Mouse (Mus musculus) heart, embryonic 14.5 days (tissue): Measurements from ENCODE around the gene Psph. TPM values are rescaled to one million over a fixed set of nuclear protein-coding genes. Genes with fewer than 3 reads are reported as not detected.
A peak's percentile ranks its signal among the peaks of the same experiment; 100 is the strongest.
"Not testable (repeated sequence)": the region's sequence is repeated elsewhere in the genome, so short reads cannot be mapped to it uniquely, and the experiment has no call there.

Source experiments
- ATAC-seq: fragments of 200-750 bp; cut with Nextera tagmentation; 2 replicates; pipeline ENCODE4 v1.8.0; 2017; ENCODE audit warnings: low read depth, moderate TSS enrichment; ENCODE audit not compliant: insufficient number of reproducible peaks, insufficient read depth, low FRiP score
- H3K27ac ChIP-seq, 2 experiments: fragments of 200-500 bp in 1 of 2; fragments of 300-500 bp in 1 of 2; sonication (generic) in 1 of 2; replicated peaks in 1 of 2; 2 replicates each; pipeline ENCODE4 v1.5.1; 2012 to 2014; ENCODE audit warnings: low read depth in 2 of 2, low read length in 2 of 2, control low read depth in 1 of 2, mild to moderate bottlenecking in 1 of 2, mixed read lengths in 1 of 2; ENCODE audit not compliant: control insufficient read depth in 1 of 2, insufficient read depth in 1 of 2
- H3K27me3 ChIP-seq: fragments of 300-500 bp; sonication (generic); 2 replicates; pipeline ENCODE4 v1.6.1; 2014; ENCODE audit warnings: mild to moderate bottlenecking, low read length, control low read depth; ENCODE audit not compliant: control insufficient read depth, insufficient read depth
- H3K36me3 ChIP-seq: fragments of 300-500 bp; sonication (generic); 2 replicates; pipeline ENCODE4 v1.6.1; 2014; ENCODE audit warnings: mild to moderate bottlenecking, control low read depth, low read length, mixed read lengths; ENCODE audit not compliant: control insufficient read depth, insufficient read depth
- H3K4me1 ChIP-seq, 2 experiments: fragments of 200-500 bp in 1 of 2; fragments of 300-500 bp in 1 of 2; sonication (generic) in 1 of 2; 2 replicates each; pipeline ENCODE4 v1.6.1; 2012 to 2014; ENCODE audit warnings: low read length in 2 of 2, control low read depth in 1 of 2, mixed read lengths in 1 of 2; ENCODE audit not compliant: control insufficient read depth in 2 of 2, insufficient read depth in 2 of 2
- H3K4me2 ChIP-seq: fragments of 300-500 bp; sonication (generic); 2 replicates; pipeline ENCODE4 v1.6.1; 2014; ENCODE audit warnings: mild to moderate bottlenecking, low read length
- H3K4me3 ChIP-seq, 2 experiments: fragments of 200-500 bp in 1 of 2; fragments of 300-500 bp in 1 of 2; sonication (generic) in 1 of 2; 2 replicates each; pipeline ENCODE4 v1.5.1; 2012 to 2014; ENCODE audit warnings: low read length in 2 of 2, mild to moderate bottlenecking in 2 of 2, control low read depth in 1 of 2, low read depth in 1 of 2, moderate library complexity in 1 of 2; ENCODE audit not compliant: control insufficient read depth in 1 of 2, insufficient read depth in 1 of 2
- H3K9ac ChIP-seq: fragments of 300-500 bp; sonication (generic); 2 replicates; pipeline ENCODE4 v1.6.1; 2014; ENCODE audit warnings: mild to moderate bottlenecking, low read length
- H3K9me3 ChIP-seq: fragments of 300-500 bp; sonication (generic); 2 replicates; pipeline ENCODE4 v1.6.1; 2016; ENCODE audit warnings: low read length, control low read depth; ENCODE audit not compliant: control insufficient read depth
- WGBS: fragments of 180-500 bp; shearing (Covaris S2); extraction: QIAGEN DNeasy Blood & Tissue Kit; methylation state at CpG from one replicate; pipeline ENCODE4 v1.1.7; 2014; 5-methylcytosine and 5-hydroxymethylcytosine counted together
- polyA plus RNA-seq: library from polyadenylated mRNA; unstranded; fragments of >200 nt; fragmentation: Nextera tagmentation; extraction: Ambion mirVana; gene quantifications from 2 replicates; pipeline ENCODE4 v1.2.1, GENCODE M21; 2014

Gene Psph
- polyA plus RNA-seq, 1 experiment from 2014 or later, result 28.8 TPM

- H3K4me3 ChIP-seq, result peak overlapping the region; percentile 54 to 62
- H3K9me3 ChIP-seq, result no peaks in the 10 kb centered on the region
- peak overlapping the region; percentile 93 for H3K4me2 ChIP-seq
- WGBS, result under 1% methylated on average over 32 of the region's 32 CpGs
- ATAC-seq, result peak; percentile 83
- H3K27ac ChIP-seq, result 0 out of 4 replicates have a peak overlapping the region, but pooled peaks have one; percentile 29 to 39
- no peaks in the 10 kb centered on the region for H3K36me3 ChIP-seq
- H3K27me3 ChIP-seq, result no peaks in the 10 kb centered on the region
- H3K9ac ChIP-seq, result peak overlapping the region; percentile 77
- peaks cover 2 to 4% of the 10 kb centered on the region in 2 experiments; a peak in 1 of 4 replicates for H3K4me1 ChIP-seq
Measured at GRCm38 (mm10) chr5:129778996-129779716, 8.1 kb downstream of the Psph start.

GRCm38 (mm10) chr5:129778348-129778995, 8.8 kb downstream of the Psph start:
- no peaks in the 10 kb centered on the region for H3K36me3 ChIP-seq
- H3K27me3 ChIP-seq, result no peaks in the 10 kb centered on the region
- peaks cover 2 to 4% of the 10 kb centered on the region in 2 experiments; a peak in 1 of 4 replicates for H3K4me1 ChIP-seq
- WGBS, result 38% methylated on average over 11 of the region's 11 CpGs
- H3K4me2 ChIP-seq, result peak overlapping the region; percentile 93
- H3K4me3 ChIP-seq, result peak overlapping the region; percentile 54 to 62
- ATAC-seq, result 0 out of 2 replicates have a peak, but pooled peaks have one; percentile 7
- H3K27ac ChIP-seq, result no peak overlapping the region
- H3K9me3 ChIP-seq, result no peaks in the 10 kb centered on the region
- peak overlapping the region; percentile 77 for H3K9ac ChIP-seq

GRCm38 (mm10) chr5:129774661-129775060, 12.6 kb downstream of the Psph start:
- no peaks in the 10 kb centered on the region for H3K27me3 ChIP-seq
- no peak for ATAC-seq
- peaks cover 0 to 6% of the 10 kb centered on the region in 2 experiments; a peak in 2 of 4 replicates for H3K4me1 ChIP-seq
- no peak overlapping the region for H3K4me3 ChIP-seq
- H3K36me3 ChIP-seq, result no peaks in the 10 kb centered on the region
- no peak overlapping the region for H3K27ac ChIP-seq
- no peaks in the 10 kb centered on the region for H3K9me3 ChIP-seq
- 77% methylated on average over 3 of the region's 3 CpGs for WGBS
- no peak overlapping the region for H3K9ac ChIP-seq
- H3K4me2 ChIP-seq, result no peak overlapping the region

GRCm38 (mm10) chr5:129773330-129773729, 13.9 kb downstream of the Psph start:
- H3K4me1 ChIP-seq, H3K9ac ChIP-seq, H3K27ac ChIP-seq, H3K9me3 ChIP-seq, H3K27me3 ChIP-seq, H3K36me3 ChIP-seq, H3K4me3 ChIP-seq, ATAC-seq, H3K4me2 ChIP-seq: not testable (repeated sequence)
- WGBS, result 68% methylated on average over 4 of the region's 4 CpGs

- H3K4me1 ChIP-seq, result peaks cover 0 to 4% of the 10 kb centered on the region in 2 experiments; a peak in 2 of 4 replicates
- 0 out of 2 replicates have a peak, but pooled peaks cover 12% of the 10 kb centered on the region for H3K36me3 ChIP-seq
- no peak for ATAC-seq
- H3K9me3 ChIP-seq, result no peaks in the 10 kb centered on the region
- no peak overlapping the region for H3K9ac ChIP-seq
- 91% methylated on average over 10 of the region's 10 CpGs for WGBS
- no peak overlapping the region for H3K4me3 ChIP-seq
- no peaks in the 10 kb centered on the region for H3K27me3 ChIP-seq
- H3K4me2 ChIP-seq, result no peak overlapping the region
- H3K27ac ChIP-seq, result no peak overlapping the region
Measured at GRCm38 (mm10) chr5:129772433-129772832, 14.8 kb downstream of the Psph start.

- Histone ChIP-seq H3K4me2 (peak overlapping the region; percentile 42), H3K4me3 (no peak overlapping the region), H3K9me3 (no peaks in the 10 kb centered on the region), H3K4me1 (peaks cover 0 to 4% of the 10 kb centered on the region in 2 experiments; a peak in 2 of 4 replicates), H3K36me3 (0 out of 2 replicates have a peak, but pooled peaks cover 18% of the 10 kb centered on the region), H3K27me3 (no peaks in the 10 kb centered on the region), H3K9ac (no peak overlapping the region), H3K27ac (peak overlapping the region; percentile 44 to 49; a peak in 2 of 4 replicates)
- ATAC-seq, result no peak
- 45% methylated on average over 23 of the region's 23 CpGs for WGBS
Measured at GRCm38 (mm10) chr5:129770443-129771355, 16.6 kb downstream of the Psph start.

- no peaks in the 10 kb centered on the region for H3K9me3 ChIP-seq
- H3K4me2 ChIP-seq, result no peak overlapping the region
- no peaks in the 10 kb centered on the region for H3K4me1 ChIP-seq
- H3K9ac ChIP-seq, result no peak overlapping the region
- peaks cover 41% of the 10 kb centered on the region for H3K36me3 ChIP-seq
- no peak overlapping the region for H3K27ac ChIP-seq
- no peak overlapping the region for H3K4me3 ChIP-seq
- WGBS, result 80% methylated on average over 18 of the region's 18 CpGs
- ATAC-seq, result no peak
- no peaks in the 10 kb centered on the region for H3K27me3 ChIP-seq
Measured at GRCm38 (mm10) chr5:129761865-129762540, 25.2 kb downstream of the Psph start.
